13 mouse cellular contexts compared by ENCODE assay signal in the genomic region with DNA sequence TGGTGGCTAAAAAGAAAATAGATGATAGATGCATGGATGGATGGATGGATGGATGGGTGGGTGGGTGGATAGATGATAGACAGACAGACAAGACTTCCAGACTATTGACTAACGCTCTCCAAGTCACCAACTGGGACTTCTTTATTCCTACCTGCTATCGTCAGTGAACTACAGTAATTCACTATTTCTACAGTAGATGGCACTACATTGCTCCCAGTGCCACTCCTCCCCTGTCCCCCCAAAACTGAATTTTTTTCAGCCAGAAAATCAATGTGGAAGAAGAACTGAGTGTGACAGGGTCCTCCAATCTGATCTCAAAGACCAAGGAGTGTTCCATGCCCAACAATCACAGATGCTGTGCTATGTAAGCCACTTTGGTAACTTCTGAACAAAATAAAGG. TPM values are rescaled to one million over a fixed set of nuclear protein-coding genes. Genes with fewer than 3 reads are reported as not detected.
DNase-seq lines count a peak whose midpoint lies in the region; ATAC-seq and TF ChIP-seq lines count a peak whose summit lies in the region.
"Had no signal": no experiment of that assay in that cellular context is flagged by ENCODE, and none has a peak within 500 bp of the region (broad histone marks: within the 10 kb centered on the region; RNA-seq: fewer than 3 reads in every experiment).

No protein-coding gene starts in this region.

- H3K27ac ChIP-seq in intestine, postnatal 0 days (ENCODE audit: low read depth, low read length): no peak overlapping the region
- H3K27ac ChIP-seq in intestine, embryonic 16.5 days (ENCODE audit: low read length): no peak overlapping the region
- no peak overlapping the region for H3K27ac ChIP-seq in midbrain, embryonic 14.5 days (replicated peaks; ENCODE audit: low read depth, low read length)
- H3K27ac ChIP-seq in midbrain, embryonic 11.5 days (ENCODE audit: low read depth, low read length): no peak overlapping the region
- H3K27ac ChIP-seq: limb, embryonic 13.5 days; neural tube, embryonic 13.5 days; stomach, embryonic 15.5 days had no signal

- DNase-seq in midbrain, embryonic 14.5 days: peak; percentile 2
- DNase-seq in midbrain, embryonic 11.5 days (ENCODE audit: low spot score, missing footprints): no peak
- DNase-seq in NIH3T3 (ENCODE audit: low read depth): peak; percentile 42
- peak; percentile 35 for DNase-seq in retina, embryonic 14.5 days (ENCODE audit: low spot score)
- DNase-seq in frontal cortex, postnatal 10 days (ENCODE audit: low spot score in 2 of 2): no peak
- DNase-seq in heart, adult 8-10 months (ENCODE audit: low spot score): no peak
- DNase-seq: adrenal gland, postnatal 25 days; cerebellum, adult 2 months had no signal

- ATAC-seq in intestine, postnatal 0 days: no peak
- ATAC-seq in intestine, embryonic 16.5 days: no peak
- ATAC-seq in midbrain, embryonic 14.5 days (ENCODE audit: low FRiP score, low TSS enrichment): no peak
- ATAC-seq in midbrain, embryonic 11.5 days (ENCODE audit: low FRiP score): no peak

- no peaks in the 10 kb centered on the region for H3K27me3 ChIP-seq in intestine, postnatal 0 days (replicated peaks; ENCODE audit: control insufficient read depth, insufficient read depth, low read length)
- H3K27me3 ChIP-seq in intestine, embryonic 16.5 days (replicated peaks; ENCODE audit: control insufficient read depth, insufficient read depth, low read length): no peaks in the 10 kb centered on the region
- H3K27me3 ChIP-seq in midbrain, embryonic 14.5 days (ENCODE audit: control insufficient read depth, insufficient read depth, low read length): no peaks in the 10 kb centered on the region
- H3K27me3 ChIP-seq in midbrain, embryonic 11.5 days (ENCODE audit: control insufficient read depth, insufficient read depth, low read length): no peaks in the 10 kb centered on the region
- H3K27me3 ChIP-seq: neural tube, embryonic 13.5 days; stomach, embryonic 15.5 days had no signal

- TF ChIP-seq CTCF in intestine, postnatal 0 days (IDR thresholded peaks at IDR 0.05; ENCODE audit: low read depth): peak; percentile 63

- H3K9me3 ChIP-seq in intestine, postnatal 0 days (ENCODE audit: control insufficient read depth): no peaks in the 10 kb centered on the region
- no peaks in the 10 kb centered on the region for H3K9me3 ChIP-seq in intestine, embryonic 16.5 days (ENCODE audit: control insufficient read depth, low read length)
- H3K9me3 ChIP-seq in midbrain, embryonic 14.5 days (ENCODE audit: control insufficient read depth, low read length): no peaks in the 10 kb centered on the region
- no peaks in the 10 kb centered on the region for H3K9me3 ChIP-seq in midbrain, embryonic 11.5 days (ENCODE audit: control insufficient read depth, low read length)
- H3K9me3 ChIP-seq: limb, embryonic 13.5 days; neural tube, embryonic 13.5 days; stomach, embryonic 15.5 days had no signal

- 52% methylated on average over 2 of the region's 2 CpGs for WGBS in intestine, postnatal 0 days
- WGBS in intestine, embryonic 16.5 days: 47% methylated on average over 2 of the region's 2 CpGs
- 53% methylated on average over 2 of the region's 2 CpGs for WGBS in midbrain, embryonic 14.5 days
- 49% methylated on average over 2 of the region's 2 CpGs for WGBS in midbrain, embryonic 11.5 days

- no peaks in the 10 kb centered on the region for H3K36me3 ChIP-seq in intestine, postnatal 0 days (ENCODE audit: control insufficient read depth, insufficient read depth)
- H3K36me3 ChIP-seq in intestine, embryonic 16.5 days (ENCODE audit: control insufficient read depth, insufficient read depth, low read length): no peaks in the 10 kb centered on the region
- no peaks in the 10 kb centered on the region for H3K36me3 ChIP-seq in midbrain, embryonic 14.5 days (ENCODE audit: control insufficient read depth, insufficient read depth, low read length)
- H3K36me3 ChIP-seq in midbrain, embryonic 11.5 days (ENCODE audit: control insufficient read depth, insufficient read depth, low read length): no peaks in the 10 kb centered on the region
- H3K36me3 ChIP-seq: limb, embryonic 13.5 days; neural tube, embryonic 13.5 days; stomach, embryonic 15.5 days had no signal

- H3K4me3 ChIP-seq in intestine, postnatal 0 days (ENCODE audit: low read depth, low read length): no peak overlapping the region
- no peak overlapping the region for H3K4me3 ChIP-seq in intestine, embryonic 16.5 days (ENCODE audit: low read length)
- no peak overlapping the region for H3K4me3 ChIP-seq in midbrain, embryonic 14.5 days (replicated peaks; ENCODE audit: low read depth, low read length)
- H3K4me3 ChIP-seq in midbrain, embryonic 11.5 days (ENCODE audit: low read depth, low read length): no peak overlapping the region
- H3K4me3 ChIP-seq: limb, embryonic 13.5 days; neural tube, embryonic 13.5 days; stomach, embryonic 15.5 days had no signal

- no peak overlapping the region for H3K4me2 ChIP-seq in intestine, postnatal 0 days (replicated peaks; ENCODE audit: low read depth)
- H3K4me2 ChIP-seq in intestine, embryonic 16.5 days (ENCODE audit: low read depth, low read length): no peak overlapping the region
- H3K4me2 ChIP-seq in midbrain, embryonic 14.5 days (ENCODE audit: low read length): no peak overlapping the region
- no peak overlapping the region for H3K4me2 ChIP-seq in midbrain, embryonic 11.5 days
- H3K4me2 ChIP-seq: limb, embryonic 13.5 days; neural tube, embryonic 13.5 days; stomach, embryonic 15.5 days had no signal

- no peaks in the 10 kb centered on the region for H3K4me1 ChIP-seq in intestine, postnatal 0 days (replicated peaks; ENCODE audit: control insufficient read depth, insufficient read depth, low read length)
- H3K4me1 ChIP-seq in intestine, embryonic 16.5 days (ENCODE audit: control insufficient read depth, insufficient read depth, low read length): peaks cover 8% of the 10 kb centered on the region; the same call in 1 of the 2 replicates
- no peaks in the 10 kb centered on the region for H3K4me1 ChIP-seq in midbrain, embryonic 14.5 days (ENCODE audit: control insufficient read depth, insufficient read depth, low read length)
- no peaks in the 10 kb centered on the region for H3K4me1 ChIP-seq in midbrain, embryonic 11.5 days (ENCODE audit: control insufficient read depth, insufficient read depth, low read length)
- H3K4me1 ChIP-seq: limb, embryonic 13.5 days; neural tube, embryonic 13.5 days; stomach, embryonic 15.5 days had no signal

- H3K9ac ChIP-seq in intestine, postnatal 0 days (ENCODE audit: low read depth, low read length): no peak overlapping the region
- H3K9ac ChIP-seq in intestine, embryonic 16.5 days (ENCODE audit: low read depth, low read length): no peak overlapping the region
- no peak overlapping the region for H3K9ac ChIP-seq in midbrain, embryonic 14.5 days (replicated peaks; ENCODE audit: low read length)
- no peak overlapping the region for H3K9ac ChIP-seq in midbrain, embryonic 11.5 days (ENCODE audit: low read length)
- H3K9ac ChIP-seq: limb, embryonic 13.5 days; neural tube, embryonic 13.5 days; stomach, embryonic 15.5 days had no signal

RNA-seq across cellular contexts. Expression of a gene that starts 25.5 kb away (rescaled TPM):
- polyA plus RNA-seq in intestine, postnatal 0 days (2015; fragmentation: Nextera tagmentation; extraction: Ambion mirVana): 10.6 and 11.7 TPM in 2 replicates
- polyA plus RNA-seq in intestine, embryonic 16.5 days (2015; fragmentation: Nextera tagmentation; extraction: Ambion mirVana): 39.7 and 40.1 TPM in 2 replicates
- 48.3 and 48.5 TPM in 2 replicates for polyA plus RNA-seq in midbrain, embryonic 14.5 days (2014; fragmentation: Nextera tagmentation; extraction: Ambion mirVana)
- polyA plus RNA-seq in midbrain, embryonic 11.5 days (2014; fragmentation: Nextera tagmentation; extraction: Ambion mirVana): 36.9 and 42.0 TPM in 2 replicates
- total RNA-seq in heart, adult 8-10 months (2022): 10 to 100 TPM; 16.5 to 24.0 (median 20.5) TPM

RNA-seq across cellular contexts. Expression of a gene that starts 30.6 kb away (rescaled TPM):
- polyA plus RNA-seq in intestine, postnatal 0 days (2015; fragmentation: Nextera tagmentation; extraction: Ambion mirVana): 20.7 and 27.2 TPM in 2 replicates
- polyA plus RNA-seq in intestine, embryonic 16.5 days (2015; fragmentation: Nextera tagmentation; extraction: Ambion mirVana): 27.0 and 27.8 TPM in 2 replicates
- 35.2 and 35.9 TPM in 2 replicates for polyA plus RNA-seq in midbrain, embryonic 14.5 days (2014; fragmentation: Nextera tagmentation; extraction: Ambion mirVana)
- 30.1 and 30.5 TPM in 2 replicates for polyA plus RNA-seq in midbrain, embryonic 11.5 days (2014; fragmentation: Nextera tagmentation; extraction: Ambion mirVana)
- total RNA-seq in heart, adult 8-10 months (2022): 1 to 10 TPM; 3.7 to 6.7 (median 6.1) TPM

RNA-seq across cellular contexts. Expression of a gene that starts 37.7 kb away (rescaled TPM):
- not detected in 2 replicates for polyA plus RNA-seq in intestine, postnatal 0 days (2015; fragmentation: Nextera tagmentation; extraction: Ambion mirVana)
- polyA plus RNA-seq in intestine, embryonic 16.5 days (2015; fragmentation: Nextera tagmentation; extraction: Ambion mirVana): 0.13 and 0.29 TPM in 2 replicates
- polyA plus RNA-seq in midbrain, embryonic 14.5 days (2014; fragmentation: Nextera tagmentation; extraction: Ambion mirVana): 0.36 and 0.59 TPM in 2 replicates
- polyA plus RNA-seq in midbrain, embryonic 11.5 days (2014; fragmentation: Nextera tagmentation; extraction: Ambion mirVana): 0.41 and 0.79 TPM in 2 replicates
- total RNA-seq in heart, adult 8-10 months (2022): under 1 TPM in 1 of 4 experiments, not detected in 3; 0.59 TPM

Comparison
In these comparisons a context has a peak if more than half of its experiments do, and no peak if none do; other contexts are left out.
1. DNase-seq: peak in midbrain, embryonic 14.5 days (single experiment), NIH3T3 (single experiment) and retina, embryonic 14.5 days (single experiment); none in midbrain, embryonic 11.5 days (single experiment), frontal cortex, postnatal 10 days (0 of 2) and heart, adult 8-10 months (single experiment).